Mouse (Mus musculus) forebrain, embryonic 12.5 days (tissue): Measurements from ENCODE around the gene Usp3. TPM values are rescaled to one million over a fixed set of nuclear protein-coding genes. Genes with fewer than 3 reads are reported as not detected.

Experiments used
- ATAC-seq: fragments of 200-750 bp; cut with Nextera tagmentation; 2 replicates; pipeline ENCODE4 v1.8.0; 2017; ENCODE audit warnings: moderate TSS enrichment; ENCODE audit not compliant: low FRiP score
- H3K27ac ChIP-seq: fragments of 300-500 bp; sonication (generic); 2 replicates; pipeline ENCODE4 v1.5.1; 2016; ENCODE audit warnings: mild to moderate bottlenecking
- H3K27me3 ChIP-seq: fragments of 300-500 bp; sonication (generic); 2 replicates; pipeline ENCODE4 v1.6.1; 2016; ENCODE audit warnings: mild to moderate bottlenecking
- H3K36me3 ChIP-seq: fragments of 300-500 bp; sonication (generic); replicated peaks from 2 replicates; pipeline ENCODE4 v1.6.1; 2016; ENCODE audit warnings: mild to moderate bottlenecking
- H3K4me1 ChIP-seq: fragments of 300-500 bp; sonication (generic); 2 replicates; pipeline ENCODE4 v1.6.1; 2016
- H3K4me2 ChIP-seq: fragments of 300-500 bp; sonication (generic); 2 replicates; pipeline ENCODE4 v1.6.1; 2016; ENCODE audit warnings: mild to moderate bottlenecking, moderate library complexity
- H3K4me3 ChIP-seq: fragments of 300-500 bp; sonication (generic); replicated peaks from 2 replicates; pipeline ENCODE4 v1.5.1; 2016; ENCODE audit warnings: mild to moderate bottlenecking
- H3K9ac ChIP-seq: fragments of 300-500 bp; sonication (generic); 2 replicates; pipeline ENCODE4 v1.6.1; 2016; ENCODE audit warnings: mild to moderate bottlenecking
- H3K9me3 ChIP-seq: fragments of 300-500 bp; sonication (generic); 2 replicates; pipeline ENCODE4 v1.6.1; 2016
- WGBS: fragments of 180-500 bp; shearing (Covaris S2); methylation state at CpG from one replicate; pipeline ENCODE4 v1.1.7; 2016; 5-methylcytosine and 5-hydroxymethylcytosine counted together
- polyA plus RNA-seq: library from polyadenylated mRNA; unstranded; fragments of >200 nt; fragmentation: Nextera tagmentation; extraction: Ambion mirVana; gene quantifications from 2 replicates; pipeline ENCODE4 v1.2.1, GENCODE M21; 2016

The Usp3 gene
- polyA plus RNA-seq, 1 experiment from 2014 or later, result 121 TPM

DNA sequence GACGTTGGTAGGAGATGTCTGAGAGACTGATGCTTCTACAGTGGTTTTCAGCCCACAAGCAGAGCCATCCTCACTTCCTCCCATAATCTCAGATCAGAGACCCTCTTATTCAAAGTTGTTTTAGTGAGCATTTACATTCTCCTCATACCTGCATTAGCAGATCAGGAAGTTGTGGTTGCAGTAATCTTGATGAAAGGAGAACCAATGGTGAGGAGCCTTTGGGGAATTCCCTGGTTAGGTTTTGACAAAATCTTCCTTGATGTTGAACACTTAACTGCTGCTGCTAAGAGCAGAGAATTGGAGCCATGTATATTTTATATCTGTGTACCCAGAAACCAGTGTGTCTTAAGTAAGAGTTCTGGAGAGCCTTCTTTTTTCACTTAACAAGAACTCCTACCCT, 100.6 kb downstream of the Usp3 start:
- Histone ChIP-seq H3K4me3 (no peak overlapping the region), H3K4me2 (no peak overlapping the region), H3K4me1 (no peaks in the 10 kb centered on the region), H3K27me3 (no peaks in the 10 kb centered on the region), H3K9ac (no peak overlapping the region), H3K36me3 (peaks cover 83% of the 10 kb centered on the region), H3K27ac (no peak overlapping the region), H3K9me3 (no peaks in the 10 kb centered on the region)
- ATAC-seq, result no peak
- 76% methylated on average over 1 of the region's 1 CpGs for WGBS

DNA sequence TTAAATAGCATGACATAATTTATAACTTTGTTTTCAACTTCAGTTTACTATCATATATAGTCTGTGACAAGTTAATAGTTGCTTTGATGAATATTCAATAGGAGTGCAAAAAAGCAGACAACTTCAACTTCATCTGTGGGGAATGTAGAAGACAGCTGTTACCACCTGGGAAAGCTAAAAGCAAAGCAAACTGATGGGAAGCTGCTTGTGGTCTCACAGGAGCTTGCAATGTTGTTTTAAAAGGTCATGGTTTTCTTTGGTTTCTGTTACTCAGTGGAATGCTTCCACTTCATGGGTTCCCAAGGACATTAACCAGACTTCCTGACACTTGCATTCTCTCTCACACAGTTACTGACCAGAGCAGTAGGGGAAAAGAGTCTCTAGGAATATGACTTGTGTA, 104.2 kb downstream of the Usp3 start:
- Histone ChIP-seq H3K9ac (no peak overlapping the region), H3K36me3 (peaks cover 86% of the 10 kb centered on the region), H3K9me3 (no peaks in the 10 kb centered on the region), H3K27ac (no peak overlapping the region), H3K27me3 (no peaks in the 10 kb centered on the region), H3K4me1 (no peaks in the 10 kb centered on the region), H3K4me2 (no peak overlapping the region), H3K4me3 (no peak overlapping the region)
- ATAC-seq, result no peak

DNA sequence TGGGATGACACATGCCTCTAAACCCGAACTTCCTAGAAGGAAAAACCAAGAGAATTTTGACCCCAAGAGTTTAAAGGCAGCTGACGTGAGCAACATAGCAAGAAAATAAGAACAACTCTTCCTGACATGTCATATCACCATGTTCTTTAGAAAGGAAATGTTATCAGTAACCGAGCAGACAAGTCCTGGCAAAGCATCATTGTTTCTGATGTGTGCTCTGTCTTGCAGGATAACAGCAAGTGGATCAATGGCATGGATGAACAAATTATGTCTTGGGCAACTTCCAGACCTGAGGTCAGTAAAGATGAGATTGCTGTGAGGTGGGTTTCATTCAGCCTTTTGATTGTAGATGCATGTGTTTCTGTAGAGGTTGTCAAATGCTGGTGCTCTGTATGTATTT, 109.5 kb downstream of the Usp3 start:
- Histone ChIP-seq H3K9ac (no peak overlapping the region), H3K4me2 (no peak overlapping the region), H3K9me3 (no peaks in the 10 kb centered on the region), H3K27me3 (no peaks in the 10 kb centered on the region), H3K36me3 (peaks cover 68% of the 10 kb centered on the region), H3K4me3 (no peak overlapping the region), H3K4me1 (no peaks in the 10 kb centered on the region), H3K27ac (no peak overlapping the region)
- WGBS, result 95% methylated on average over 3 of the region's 3 CpGs
- ATAC-seq, result no peak

DNA sequence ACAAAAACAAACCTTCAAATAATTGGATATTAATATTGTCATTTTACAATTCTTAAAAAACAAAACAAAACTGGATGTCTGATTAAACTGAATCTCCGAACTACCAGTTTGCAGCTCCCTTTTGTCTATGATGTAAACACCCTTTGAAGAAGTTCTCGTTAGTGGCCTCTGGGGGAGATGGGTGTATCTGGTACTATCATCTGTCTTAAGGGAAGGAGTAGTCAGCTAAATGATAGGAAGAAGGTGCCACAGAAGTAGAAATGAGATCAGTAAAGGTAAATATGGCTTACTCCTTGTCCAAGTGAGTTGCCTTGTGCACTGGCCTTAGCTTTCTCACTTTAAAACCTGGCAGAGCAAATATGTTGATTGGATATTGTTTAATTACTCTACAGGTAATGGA, 115.2 kb downstream of the Usp3 start:
- Histone ChIP-seq H3K4me1 (no peaks in the 10 kb centered on the region), H3K9me3 (no peaks in the 10 kb centered on the region), H3K27me3 (no peaks in the 10 kb centered on the region), H3K36me3 (peaks cover 54% of the 10 kb centered on the region), H3K4me2 (no peak overlapping the region), H3K4me3 (no peak overlapping the region), H3K9ac (no peak overlapping the region), H3K27ac (no peak overlapping the region)
- WGBS, result 72% methylated on average over 2 of the region's 2 CpGs
- no peak for ATAC-seq

DNA sequence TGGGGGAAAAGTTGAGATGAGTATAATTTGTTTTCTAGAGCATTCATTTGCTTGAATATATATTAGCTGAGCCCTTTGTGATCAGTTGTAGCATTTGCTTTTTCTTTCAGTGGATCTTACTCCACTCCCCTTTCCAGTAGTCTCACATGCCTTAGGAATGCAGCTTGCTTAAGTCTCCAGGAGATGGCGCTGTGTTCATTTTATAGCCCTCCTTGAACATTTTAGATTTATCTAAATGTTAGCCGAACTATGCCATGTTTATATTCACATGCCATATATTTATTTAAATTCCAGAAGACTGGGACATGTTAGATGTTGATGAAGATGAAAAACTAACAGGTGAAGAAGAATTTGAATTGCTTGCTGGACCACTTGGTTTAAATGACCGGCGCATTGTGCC, 127.9 kb downstream of the Usp3 start:
- Histone ChIP-seq H3K36me3 (peaks cover 51% of the 10 kb centered on the region), H3K27me3 (no peaks in the 10 kb centered on the region), H3K4me3 (no peak overlapping the region), H3K4me2 (no peak overlapping the region), H3K27ac (no peak overlapping the region), H3K9me3 (no peaks in the 10 kb centered on the region), H3K9ac (no peak overlapping the region), H3K4me1 (no peaks in the 10 kb centered on the region)
- no peak for ATAC-seq
- 57% methylated on average over 4 of the region's 4 CpGs for WGBS

Other genes with a start within 250 kb of the Usp3 start
- gene Herc1, start 242.7 kb downstream of the Usp3 start, polyA plus RNA-seq, result 50.9 and 54.9 TPM in 2 replicates
- 2.4 TPM in 2 replicates for gene Fbxl22, start 78.5 kb downstream of the Usp3 start, polyA plus RNA-seq
- 0.91 and 1.6 TPM in 2 replicates for gene Car12, start 120.5 kb upstream of the Usp3 start, polyA plus RNA-seq
- 20.4 and 22.5 TPM in 2 replicates for gene Aph1b, start 202.3 kb upstream of the Usp3 start, polyA plus RNA-seq
- gene Gm10647, start 203.9 kb upstream of the Usp3 start, polyA plus RNA-seq, result 0.19 and 0.43 TPM in 2 replicates
- gene Aph1c, start 241.6 kb upstream of the Usp3 start, polyA plus RNA-seq, result 1.7 and 2.2 TPM in 2 replicates